Mouse (Mus musculus) midbrain, postnatal 0 days (tissue): Measurements from ENCODE around the gene Farp1. TPM values are rescaled to one million over a fixed set of nuclear protein-coding genes. Genes with fewer than 3 reads are reported as not detected.

Experiments used
- ATAC-seq: fragments of 200-750 bp; cut with Nextera tagmentation; 2 replicates; pipeline ENCODE4 v1.8.0; 2017; ENCODE audit warnings: moderate number of reproducible peaks, mild to moderate bottlenecking, moderate TSS enrichment, moderate library complexity; ENCODE audit not compliant: low FRiP score
- DNase-seq: peaks from one replicate; pipeline ENCODE4 v3.0.0-alpha.2; 2015; ENCODE audit warnings: low spot score
- H3K27ac ChIP-seq: fragments of 300-500 bp; sonication (generic); 2 replicates; pipeline ENCODE4 v1.5.1; 2014; ENCODE audit warnings: low read depth, mild to moderate bottlenecking, low read length, mixed read lengths
- H3K27me3 ChIP-seq: fragments of 300-500 bp; sonication (generic); 2 replicates; pipeline ENCODE4 v1.6.1; 2014; ENCODE audit warnings: low read length, control low read depth, mixed read lengths; ENCODE audit not compliant: insufficient read depth
- H3K36me3 ChIP-seq: fragments of 300-500 bp; sonication (generic); 2 replicates; pipeline ENCODE4 v1.6.1; 2014; ENCODE audit warnings: low read length, control low read depth, mixed read lengths; ENCODE audit not compliant: insufficient read depth
- H3K4me1 ChIP-seq: fragments of 300-500 bp; sonication (generic); 2 replicates; pipeline ENCODE4 v1.6.1; 2014; ENCODE audit warnings: mild to moderate bottlenecking, control low read depth, antibody characterized with exemption, low read length, mixed read lengths; ENCODE audit not compliant: insufficient read depth
- H3K4me2 ChIP-seq: fragments of 300-500 bp; sonication (generic); 2 replicates; pipeline ENCODE4 v1.6.1; 2014; ENCODE audit warnings: low read depth, mild to moderate bottlenecking, low read length, mixed read lengths; ENCODE audit not compliant: poor library complexity, severe bottlenecking
- H3K4me3 ChIP-seq: fragments of 300-500 bp; sonication (generic); 2 replicates; pipeline ENCODE4 v1.5.1; 2014; ENCODE audit warnings: low read depth, mild to moderate bottlenecking, low read length, moderate library complexity
- H3K9ac ChIP-seq: fragments of 300-500 bp; sonication (generic); replicated peaks from 2 replicates; pipeline ENCODE4 v1.6.1; 2014; ENCODE audit warnings: mild to moderate bottlenecking, low read length, moderate library complexity, mixed read lengths; ENCODE audit not compliant: poor library complexity, severe bottlenecking
- H3K9me3 ChIP-seq: fragments of 300-500 bp; sonication (generic); 2 replicates; pipeline ENCODE4 v1.6.1; 2016; ENCODE audit warnings: low read length, control low read depth
- CTCF ChIP-seq: IDR thresholded peaks from 2 replicates; pipeline ENCODE4 v1.5.1; 2016; ENCODE audit warnings: antibody characterized with exemption, mild to moderate bottlenecking
- WGBS: fragments of 180-500 bp; shearing (Covaris S2); extraction: QIAGEN DNeasy Blood & Tissue Kit; methylation state at CpG from one replicate; pipeline ENCODE4 v1.1.7; 2014; 5-methylcytosine and 5-hydroxymethylcytosine counted together
- polyA plus RNA-seq: library from polyadenylated mRNA; unstranded; fragments of >200 nt; fragmentation: Nextera tagmentation; extraction: Ambion mirVana; gene quantifications from 2 replicates; pipeline ENCODE4 v1.2.1, GENCODE M21; 2015
- total RNA-seq: library from RNA; depleted of rRNA; stranded (reverse); fragments of >200 nt; gene quantifications from 2 replicates; pipeline ENCODE4 v1.2.3, GENCODE M21; 2014

The Farp1 gene
- total and polyA plus RNA-seq, 2 experiments from 2014 or later = 41.8 to 113 TPM

DNA sequence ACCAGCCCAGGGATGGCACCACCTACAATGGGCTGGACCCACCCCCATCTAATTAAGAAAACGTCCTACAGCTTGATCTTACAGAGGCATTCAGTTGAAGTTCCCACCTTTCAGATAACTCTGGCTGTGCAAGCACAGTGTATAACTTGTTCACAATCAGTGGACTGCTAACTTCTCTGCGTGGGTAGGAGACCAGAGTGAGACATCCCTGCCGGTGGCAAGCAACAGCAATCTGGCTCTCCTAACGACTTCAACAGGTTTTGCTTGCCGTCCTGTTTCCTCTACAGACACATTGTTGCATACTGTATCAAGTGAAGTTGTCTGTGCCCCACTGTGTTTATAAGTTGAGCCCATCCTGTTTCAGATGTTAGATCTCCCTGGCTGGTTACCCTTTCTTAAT, 45.7 kb downstream of the Farp1 start:
- DNase-seq (no peak), ATAC-seq (no peak)
- no peak for TF ChIP-seq CTCF
- Histone ChIP-seq H3K9me3 (no peaks in the 10 kb centered on the region), H3K36me3 (no peaks in the 10 kb centered on the region), H3K4me3 (no peak overlapping the region), H3K4me2 (no peak overlapping the region), H3K27ac (no peak overlapping the region), H3K4me1 (no peaks in the 10 kb centered on the region), H3K9ac (no peak overlapping the region), H3K27me3 (no peaks in the 10 kb centered on the region)
- 88% methylated on average over 5 of the region's 5 CpGs for WGBS

DNA sequence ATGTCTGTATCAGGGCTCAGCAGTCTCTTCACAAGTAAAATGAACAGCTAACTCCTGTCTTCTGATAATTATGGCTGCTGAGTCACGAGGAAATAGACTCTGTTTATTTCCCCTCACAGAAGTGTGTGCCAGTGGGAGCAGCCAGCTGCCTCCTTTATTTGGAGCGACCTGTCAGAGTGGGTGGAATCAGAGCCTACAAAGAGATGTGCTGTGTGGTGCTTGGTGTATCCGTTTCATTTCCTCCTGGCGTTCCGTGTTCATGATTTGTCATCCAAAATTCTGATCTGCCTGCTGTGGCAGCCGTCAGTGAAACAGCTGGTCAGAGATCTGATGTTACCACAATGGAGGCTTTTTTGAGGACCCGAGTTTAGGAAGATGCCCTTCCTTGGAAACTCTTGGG, 47.3 kb downstream of the Farp1 start:
- no peak overlapping the region for H3K4me2 ChIP-seq
- ATAC-seq (peak; percentile 59; the same call in 1 of the 2 replicates), DNase-seq (peak; percentile 41)
- H3K27me3 ChIP-seq = no peaks in the 10 kb centered on the region
- no peak overlapping the region for H3K4me3 ChIP-seq
- H3K9ac ChIP-seq = no peak overlapping the region
- no peak for TF ChIP-seq CTCF
- 31% methylated on average over 7 of the region's 7 CpGs for WGBS
- H3K4me1 ChIP-seq = no peaks in the 10 kb centered on the region
- H3K27ac ChIP-seq = peak overlapping the region; percentile 69
- no peaks in the 10 kb centered on the region for H3K9me3 ChIP-seq
- no peaks in the 10 kb centered on the region for H3K36me3 ChIP-seq

DNA sequence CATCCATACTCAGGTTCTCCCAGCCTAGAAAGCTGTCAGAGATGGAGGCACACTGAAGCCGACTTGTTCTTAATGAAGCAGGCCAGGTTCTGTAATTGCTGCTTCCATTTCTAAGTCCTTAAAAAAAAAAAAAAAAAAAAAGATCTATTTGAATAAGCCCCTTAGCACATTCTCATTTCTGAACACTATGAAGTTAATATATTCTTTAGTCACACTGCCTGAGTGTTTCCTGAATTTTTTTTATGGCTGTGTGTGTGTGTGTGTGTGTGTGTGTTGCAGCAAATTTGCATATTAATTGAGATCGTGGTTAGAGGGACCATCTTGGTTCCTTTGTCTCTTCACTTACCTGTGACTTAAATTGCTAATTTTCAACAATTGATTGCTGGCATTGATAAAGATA, 47.8 kb downstream of the Farp1 start:
- Histone ChIP-seq H3K4me1 (no peaks in the 10 kb centered on the region), H3K36me3 (no peaks in the 10 kb centered on the region), H3K27ac (peak overlapping the region; percentile 69), H3K27me3 (no peaks in the 10 kb centered on the region), H3K4me2 (no peak overlapping the region), H3K4me3 (no peak overlapping the region), H3K9me3 (no peaks in the 10 kb centered on the region), H3K9ac (no peak overlapping the region)
- no peak for TF ChIP-seq CTCF
- 44% methylated on average over 2 of the region's 2 CpGs for WGBS
- ATAC-seq (peak; percentile 50; the same call in 1 of the 2 replicates), DNase-seq (no peak)

DNA sequence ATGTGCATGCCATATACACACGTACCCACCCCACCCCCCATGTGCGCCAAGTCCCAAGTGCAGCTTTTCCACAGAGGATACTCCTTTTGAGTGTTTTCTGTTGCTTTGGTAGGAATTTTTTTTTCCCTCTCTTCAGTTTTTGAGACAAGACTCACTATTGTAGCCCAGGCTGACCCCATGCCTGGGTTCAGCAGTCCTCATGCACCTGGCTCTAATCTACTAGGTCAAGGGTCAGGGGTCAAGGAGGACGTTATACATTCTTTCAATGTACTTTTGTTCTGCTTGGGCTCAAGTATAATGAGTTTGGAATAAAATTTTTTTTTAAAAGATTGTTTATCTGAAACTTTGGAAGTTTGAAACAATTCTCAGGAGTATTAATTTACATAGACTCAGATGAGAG, 48.4 kb downstream of the Farp1 start:
- no peaks in the 10 kb centered on the region for H3K36me3 ChIP-seq
- H3K27me3 ChIP-seq = no peaks in the 10 kb centered on the region
- H3K27ac ChIP-seq = no peak overlapping the region
- no peak overlapping the region for H3K4me2 ChIP-seq
- no peaks in the 10 kb centered on the region for H3K9me3 ChIP-seq
- 79% methylated on average over 3 of the region's 3 CpGs for WGBS
- H3K4me3 ChIP-seq = no peak overlapping the region
- TF ChIP-seq CTCF = no peak
- H3K9ac ChIP-seq = no peak overlapping the region
- no peaks in the 10 kb centered on the region for H3K4me1 ChIP-seq
- no peak for DNase-seq
- no peak for ATAC-seq

DNA sequence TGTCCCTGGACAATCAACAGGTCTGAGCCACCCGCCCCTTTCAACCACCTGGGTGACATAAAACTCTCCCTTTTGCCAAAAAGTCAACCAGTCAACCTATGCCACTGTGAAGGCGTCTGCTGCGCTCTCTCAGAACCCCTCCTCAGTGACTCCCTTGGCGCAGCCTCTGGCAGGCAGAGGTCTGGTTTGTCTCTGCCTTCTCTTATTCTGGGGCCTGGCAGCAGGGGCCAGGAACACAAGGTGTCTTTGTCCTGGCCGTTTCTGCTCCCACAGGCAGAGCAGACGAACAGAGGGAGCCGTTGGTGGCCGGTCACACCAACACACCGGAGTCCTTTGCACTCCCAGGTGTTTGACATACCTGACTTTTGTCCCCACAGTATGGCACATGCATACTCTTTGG, 57.5 kb downstream of the Farp1 start:
- H3K4me1 ChIP-seq = no peaks in the 10 kb centered on the region
- 78% methylated on average over 9 of the region's 9 CpGs for WGBS
- no peak overlapping the region for H3K27ac ChIP-seq
- ATAC-seq (no peak), DNase-seq (no peak)
- H3K27me3 ChIP-seq = no peaks in the 10 kb centered on the region
- no peak for TF ChIP-seq CTCF
- H3K36me3 ChIP-seq = 0 out of 2 replicates have a peak, but pooled peaks cover 5% of the 10 kb centered on the region
- H3K9me3 ChIP-seq = no peaks in the 10 kb centered on the region
- no peak overlapping the region for H3K4me3 ChIP-seq
- H3K4me2 ChIP-seq = no peak overlapping the region
- no peak overlapping the region for H3K9ac ChIP-seq

DNA sequence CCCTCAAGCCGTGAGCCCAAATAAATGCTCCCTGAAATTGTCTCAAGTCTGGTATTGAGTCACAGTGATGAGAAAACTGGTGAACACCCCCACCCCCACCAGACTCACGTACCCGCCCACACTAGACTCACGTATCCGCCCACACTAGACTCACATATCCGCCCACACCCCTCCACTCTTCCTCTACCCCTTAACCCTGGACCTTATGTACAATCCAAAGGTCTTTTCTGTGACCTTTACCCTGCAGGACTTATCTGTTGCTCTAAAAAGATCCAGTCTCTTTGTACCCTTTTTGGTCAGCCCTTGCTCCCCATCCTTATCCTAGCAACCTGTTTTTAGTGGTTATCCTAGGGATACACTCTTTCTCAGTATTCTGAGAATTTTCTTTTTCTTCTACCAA, 58.9 kb downstream of the Farp1 start:
- Histone ChIP-seq H3K27me3 (no peaks in the 10 kb centered on the region), H3K4me3 (no peak overlapping the region), H3K4me2 (no peak overlapping the region), H3K4me1 (no peaks in the 10 kb centered on the region), H3K9ac (no peak overlapping the region), H3K36me3 (0 out of 2 replicates have a peak, but pooled peaks cover 5% of the 10 kb centered on the region), H3K27ac (no peak overlapping the region), H3K9me3 (no peaks in the 10 kb centered on the region)
- ATAC-seq (no peak), DNase-seq (no peak)
- no peak for TF ChIP-seq CTCF
- 85% methylated on average over 6 of the region's 6 CpGs for WGBS
